Mouse (Mus musculus) heart, embryonic 14.5 days (tissue): ENCODE results near the gene Gm44965. TPM values are rescaled to one million over a fixed set of nuclear protein-coding genes. Genes with fewer than 3 reads are reported as not detected.

Experiments
- ATAC-seq: fragments of 200-750 bp; cut with Nextera tagmentation; 2 replicates; pipeline ENCODE4 v1.8.0; 2017; ENCODE audit warnings: low read depth, moderate TSS enrichment; ENCODE audit not compliant: insufficient number of reproducible peaks, insufficient read depth, low FRiP score
- H3K27ac ChIP-seq, 2 experiments: fragments of 200-500 bp in 1 of 2; fragments of 300-500 bp in 1 of 2; sonication (generic) in 1 of 2; replicated peaks in 1 of 2; 2 replicates each; pipeline ENCODE4 v1.5.1; 2012 to 2014; ENCODE audit warnings: low read depth in 2 of 2, low read length in 2 of 2, control low read depth in 1 of 2, mild to moderate bottlenecking in 1 of 2, mixed read lengths in 1 of 2; ENCODE audit not compliant: control insufficient read depth in 1 of 2, insufficient read depth in 1 of 2
- H3K27me3 ChIP-seq: fragments of 300-500 bp; sonication (generic); 2 replicates; pipeline ENCODE4 v1.6.1; 2014; ENCODE audit warnings: mild to moderate bottlenecking, low read length, control low read depth; ENCODE audit not compliant: control insufficient read depth, insufficient read depth
- H3K36me3 ChIP-seq: fragments of 300-500 bp; sonication (generic); 2 replicates; pipeline ENCODE4 v1.6.1; 2014; ENCODE audit warnings: mild to moderate bottlenecking, control low read depth, low read length, mixed read lengths; ENCODE audit not compliant: control insufficient read depth, insufficient read depth
- H3K4me1 ChIP-seq, 2 experiments: fragments of 200-500 bp in 1 of 2; fragments of 300-500 bp in 1 of 2; sonication (generic) in 1 of 2; 2 replicates each; pipeline ENCODE4 v1.6.1; 2012 to 2014; ENCODE audit warnings: low read length in 2 of 2, control low read depth in 1 of 2, mixed read lengths in 1 of 2; ENCODE audit not compliant: control insufficient read depth in 2 of 2, insufficient read depth in 2 of 2
- H3K4me2 ChIP-seq: fragments of 300-500 bp; sonication (generic); 2 replicates; pipeline ENCODE4 v1.6.1; 2014; ENCODE audit warnings: mild to moderate bottlenecking, low read length
- H3K4me3 ChIP-seq, 2 experiments: fragments of 200-500 bp in 1 of 2; fragments of 300-500 bp in 1 of 2; sonication (generic) in 1 of 2; 2 replicates each; pipeline ENCODE4 v1.5.1; 2012 to 2014; ENCODE audit warnings: low read length in 2 of 2, mild to moderate bottlenecking in 2 of 2, control low read depth in 1 of 2, low read depth in 1 of 2, moderate library complexity in 1 of 2; ENCODE audit not compliant: control insufficient read depth in 1 of 2, insufficient read depth in 1 of 2
- H3K9ac ChIP-seq: fragments of 300-500 bp; sonication (generic); 2 replicates; pipeline ENCODE4 v1.6.1; 2014; ENCODE audit warnings: mild to moderate bottlenecking, low read length
- H3K9me3 ChIP-seq: fragments of 300-500 bp; sonication (generic); 2 replicates; pipeline ENCODE4 v1.6.1; 2016; ENCODE audit warnings: low read length, control low read depth; ENCODE audit not compliant: control insufficient read depth
- WGBS: fragments of 180-500 bp; shearing (Covaris S2); extraction: QIAGEN DNeasy Blood & Tissue Kit; methylation state at CpG from one replicate; pipeline ENCODE4 v1.1.7; 2014; 5-methylcytosine and 5-hydroxymethylcytosine counted together
- polyA plus RNA-seq: library from polyadenylated mRNA; unstranded; fragments of >200 nt; fragmentation: Nextera tagmentation; extraction: Ambion mirVana; gene quantifications from 2 replicates; pipeline ENCODE4 v1.2.1, GENCODE M21; 2014

Gm44965 gene
- polyA plus RNA-seq, 1 experiment from 2014 or later, result 0.84 TPM

GRCm38 (mm10) chr6:48596545-48597232 is 2.9 kb downstream of the Gm44965 start:
- Histone ChIP-seq H3K36me3 (peaks cover 54% of the 10 kb centered on the region), H3K4me1 (peaks cover 12 to 19% of the 10 kb centered on the region in 2 experiments), H3K27me3 (no peaks in the 10 kb centered on the region), H3K27ac (no peak overlapping the region), H3K9me3 (peaks cover 20% of the 10 kb centered on the region), H3K4me2 (no peak overlapping the region), H3K9ac (no peak overlapping the region), H3K4me3 (no peak overlapping the region)
- WGBS, result 93% methylated on average over 44 of the region's 45 CpGs
- ATAC-seq, result no peak

GRCm38 (mm10) chr6:48597233-48597625 is 3.5 kb downstream of the Gm44965 start:
- Histone ChIP-seq H3K4me1 (peaks cover 12 to 19% of the 10 kb centered on the region in 2 experiments), H3K27ac (no peak overlapping the region), H3K4me3 (no peak overlapping the region), H3K9me3 (peaks cover 20% of the 10 kb centered on the region), H3K36me3 (peaks cover 54% of the 10 kb centered on the region), H3K4me2 (no peak overlapping the region), H3K27me3 (no peaks in the 10 kb centered on the region), H3K9ac (no peak overlapping the region)
- no peak for ATAC-seq
- 95% methylated on average over 27 of the region's 27 CpGs for WGBS

- H3K9me3 ChIP-seq, result peaks cover 20% of the 10 kb centered on the region
- peaks cover 0 to 11% of the 10 kb centered on the region in 2 experiments; a peak in 1 of 4 replicates for H3K4me1 ChIP-seq
- H3K9ac ChIP-seq, result no peak overlapping the region
- no peak overlapping the region for H3K4me3 ChIP-seq
- no peaks in the 10 kb centered on the region for H3K27me3 ChIP-seq
- H3K27ac ChIP-seq, result no peak overlapping the region
- H3K4me2 ChIP-seq, result no peak overlapping the region
- WGBS, result 83% methylated on average over 1 of the region's 1 CpGs
- peaks cover 50% of the 10 kb centered on the region for H3K36me3 ChIP-seq
- no peak for ATAC-seq
Measured at GRCm38 (mm10) chr6:48600594-48600993, 6.9 kb downstream of the Gm44965 start.

GRCm38 (mm10) chr6:48601271-48602079 is 7.7 kb downstream of the Gm44965 start, which contains the start of gene Zfp775:
Gene Zfp775, plus strand, starts transcription at chr6:48602063.
- peaks cover 16% of the 10 kb centered on the region for H3K9me3 ChIP-seq
- peak; percentile 99 for ATAC-seq
- H3K4me3 ChIP-seq, result peak within 1 kb of the TSS; percentile 80 to 81
- peak within 1 kb of the TSS; percentile 80 to 84 for H3K27ac ChIP-seq
- no peaks in the 10 kb centered on the region for H3K27me3 ChIP-seq
- peaks cover 42% of the 10 kb centered on the region for H3K36me3 ChIP-seq
- peaks cover 0 to 11% of the 10 kb centered on the region in 2 experiments; a peak in 1 of 4 replicates for H3K4me1 ChIP-seq
- H3K9ac ChIP-seq, result peak within 1 kb of the TSS; percentile 88
- 5% methylated on average over 42 of the region's 42 CpGs for WGBS
- peak within 1 kb of the TSS; percentile 92 for H3K4me2 ChIP-seq

GRCm38 (mm10) chr6:48602080-48602741 is 8.5 kb downstream of the Gm44965 start:
- peak overlapping the region; percentile 88 for H3K9ac ChIP-seq
- H3K4me2 ChIP-seq, result peak overlapping the region; percentile 92
- H3K4me3 ChIP-seq, result peak overlapping the region; percentile 80 to 81
- peak; percentile 64 for ATAC-seq
- peaks cover 0 to 11% of the 10 kb centered on the region in 2 experiments; a peak in 1 of 4 replicates for H3K4me1 ChIP-seq
- WGBS, result 1% methylated on average over 27 of the region's 28 CpGs
- H3K9me3 ChIP-seq, result peaks cover 9% of the 10 kb centered on the region
- peaks cover 34% of the 10 kb centered on the region for H3K36me3 ChIP-seq
- no peaks in the 10 kb centered on the region for H3K27me3 ChIP-seq
- H3K27ac ChIP-seq, result peak overlapping the region; percentile 49 to 84

- H3K4me3 ChIP-seq, result no peak overlapping the region
- no peak overlapping the region for H3K4me2 ChIP-seq
- WGBS, result 75% methylated on average over 2 of the region's 2 CpGs
Measured at GRCm38 (mm10) chr6:48608124-48608523, 14.4 kb downstream of the Gm44965 start.

GRCm38 (mm10) chr6:48609512-48609911 is 15.8 kb downstream of the Gm44965 start:
- Histone ChIP-seq H3K4me2 (no peak overlapping the region), H3K36me3 (peaks cover 13% of the 10 kb centered on the region), H3K4me1 (peaks cover 0 to 6% of the 10 kb centered on the region in 2 experiments; a peak in 1 of 4 replicates), H3K27ac (no peak overlapping the region), H3K9me3 (no peaks in the 10 kb centered on the region), H3K27me3 (no peaks in the 10 kb centered on the region), H3K4me3 (no peak overlapping the region), H3K9ac (peak overlapping the region; percentile 40; the same call in 1 of the 2 replicates)
- 36% methylated on average over 7 of the region's 7 CpGs for WGBS
- no peak for ATAC-seq

More at GRCm38 (mm10) chr6:48608124-48608523, 14.4 kb downstream of the Gm44965 start:
- no peak overlapping the region for H3K27ac ChIP-seq
- no peak for ATAC-seq
- no peak overlapping the region for H3K9ac ChIP-seq
- H3K4me1 ChIP-seq, result peaks cover 0 to 7% of the 10 kb centered on the region in 2 experiments; a peak in 1 of 4 replicates
- no peaks in the 10 kb centered on the region for H3K27me3 ChIP-seq
- no peaks in the 10 kb centered on the region for H3K9me3 ChIP-seq
- no peaks in the 10 kb centered on the region for H3K36me3 ChIP-seq
